Comparison of ENCODE assay signal across 11 mouse cellular contexts in genomic region chr7:105426051-105426450, GRCm38 (mm10). TPM values are rescaled to one million over a fixed set of nuclear protein-coding genes. Genes with fewer than 3 reads are reported as not detected.
DNase-seq lines count a peak whose midpoint lies in the region; ATAC-seq and TF ChIP-seq lines count a peak whose summit lies in the region.
"Had no signal": no experiment of that assay in that cellular context is flagged by ENCODE, and none has a peak within 500 bp of the region (broad histone marks: within the 10 kb centered on the region; RNA-seq: fewer than 3 reads in every experiment).

No protein-coding gene starts in this region.

- peaks cover 8% of the 10 kb centered on the region; the same call in 1 of the 2 replicates for H3K4me1 ChIP-seq in heart, embryonic 16.5 days (ENCODE audit: control insufficient read depth, insufficient read depth, low read length)
- peaks cover 14% of the 10 kb centered on the region for H3K4me1 ChIP-seq in embryonic facial prominence, embryonic 10.5 days
- H3K4me1 ChIP-seq in hindbrain, embryonic 14.5 days (replicated peaks; ENCODE audit: control insufficient read depth, insufficient read depth, low read length): peaks cover 4% of the 10 kb centered on the region; the same call in 1 of the 2 replicates
- peaks cover 7% of the 10 kb centered on the region for H3K4me1 ChIP-seq in midbrain, postnatal 0 days (ENCODE audit: insufficient read depth, low read length)

- peak overlapping the region; percentile 52 for H3K4me3 ChIP-seq in heart, embryonic 16.5 days (ENCODE audit: low read length)
- peak overlapping the region; percentile 61 for H3K4me3 ChIP-seq in embryonic facial prominence, embryonic 10.5 days
- H3K4me3 ChIP-seq in hindbrain, embryonic 14.5 days (replicated peaks; ENCODE audit: low read length): peak overlapping the region; percentile 62
- peak overlapping the region; percentile 63 for H3K4me3 ChIP-seq in midbrain, postnatal 0 days (ENCODE audit: low read depth, low read length)
- H3K4me3 ChIP-seq: gastrocnemius, adult 2 months had no signal

- peak overlapping the region; percentile 60; the same call in 1 of the 2 replicates for H3K9ac ChIP-seq in heart, embryonic 16.5 days (ENCODE audit: low read length)
- H3K9ac ChIP-seq in hindbrain, embryonic 14.5 days: peak overlapping the region; percentile 69
- peak overlapping the region; percentile 73 for H3K9ac ChIP-seq in midbrain, postnatal 0 days (replicated peaks; ENCODE audit: low read length, poor library complexity, severe bottlenecking)

- H3K36me3 ChIP-seq in heart, embryonic 16.5 days (ENCODE audit: control insufficient read depth, insufficient read depth): no peaks in the 10 kb centered on the region
- no peaks in the 10 kb centered on the region for H3K36me3 ChIP-seq in embryonic facial prominence, embryonic 10.5 days (replicated peaks)
- H3K36me3 ChIP-seq in hindbrain, embryonic 14.5 days (replicated peaks; ENCODE audit: control insufficient read depth, insufficient read depth): no peaks in the 10 kb centered on the region
- H3K36me3 ChIP-seq in midbrain, postnatal 0 days (ENCODE audit: insufficient read depth, low read length): no peaks in the 10 kb centered on the region

- H3K9me3 ChIP-seq in heart, embryonic 16.5 days (replicated peaks; ENCODE audit: control insufficient read depth, low read length): no peaks in the 10 kb centered on the region
- no peaks in the 10 kb centered on the region for H3K9me3 ChIP-seq in embryonic facial prominence, embryonic 10.5 days
- H3K9me3 ChIP-seq in hindbrain, embryonic 14.5 days (ENCODE audit: control insufficient read depth, low read length): no peaks in the 10 kb centered on the region
- no peaks in the 10 kb centered on the region for H3K9me3 ChIP-seq in midbrain, postnatal 0 days (ENCODE audit: low read length)

- DNase-seq in heart, adult 18-20 months: no peak
- DNase-seq in embryonic facial prominence, embryonic 10.5 days (ENCODE audit: low spot score): no peak
- DNase-seq in hindbrain, embryonic 14.5 days (ENCODE audit: low spot score): no peak
- DNase-seq in midbrain, postnatal 0 days (ENCODE audit: low spot score): no peak
- DNase-seq in adrenal gland, postnatal 14 days: no peak
- no peak for DNase-seq in right cerebral cortex, postnatal 36 days (ENCODE audit: low spot score in 2 of 2)
- DNase-seq in adrenal gland, adult 18-20 months (ENCODE audit: low spot score in 2 of 2): no peak
- DNase-seq: gastrocnemius, adult 2 months; lung, adult 2 months had no signal

- no peak for TF ChIP-seq CTCF in midbrain, postnatal 0 days (IDR thresholded peaks at IDR 0.05)

- H3K27ac ChIP-seq in heart, embryonic 16.5 days (ENCODE audit: low read length): no peak overlapping the region
- no peak overlapping the region; the same call in 1 of the 2 replicates for H3K27ac ChIP-seq in embryonic facial prominence, embryonic 10.5 days (replicated peaks)
- H3K27ac ChIP-seq in hindbrain, embryonic 14.5 days: no peak overlapping the region
- H3K27ac ChIP-seq in midbrain, postnatal 0 days (ENCODE audit: low read depth, low read length): no peak overlapping the region; the same call in 1 of the 2 replicates
- H3K27ac ChIP-seq: gastrocnemius, adult 2 months had no signal

- WGBS in heart, embryonic 16.5 days: under 1% methylated on average over 11 of the region's 11 CpGs
- 2% methylated on average over 11 of the region's 11 CpGs for WGBS in embryonic facial prominence, embryonic 10.5 days
- 0% methylated on average over 11 of the region's 11 CpGs for WGBS in hindbrain, embryonic 14.5 days
- WGBS in midbrain, postnatal 0 days: 2% methylated on average over 9 of the region's 11 CpGs

- peak overlapping the region; percentile 81 for H3K4me2 ChIP-seq in heart, embryonic 16.5 days (ENCODE audit: low read depth, low read length)
- H3K4me2 ChIP-seq in hindbrain, embryonic 14.5 days (replicated peaks): peak overlapping the region; percentile 90
- H3K4me2 ChIP-seq in midbrain, postnatal 0 days (ENCODE audit: low read depth, low read length, poor library complexity, severe bottlenecking): peak overlapping the region; percentile 84

- H3K27me3 ChIP-seq in heart, embryonic 16.5 days (ENCODE audit: control insufficient read depth, insufficient read depth, low read length): peaks cover 48% of the 10 kb centered on the region
- peaks cover 58% of the 10 kb centered on the region for H3K27me3 ChIP-seq in embryonic facial prominence, embryonic 10.5 days (replicated peaks; ENCODE audit: low read depth, poor library complexity, severe bottlenecking)
- peaks cover 19% of the 10 kb centered on the region for H3K27me3 ChIP-seq in hindbrain, embryonic 14.5 days (ENCODE audit: control insufficient read depth, insufficient read depth, low read length)
- 0 out of 2 replicates have a peak, but pooled peaks cover 3% of the 10 kb centered on the region for H3K27me3 ChIP-seq in midbrain, postnatal 0 days (ENCODE audit: insufficient read depth, low read length)

- no peak for ATAC-seq in heart, embryonic 16.5 days (replicated peaks; ENCODE audit: extremely low read depth, insufficient read depth, low FRiP score)
- ATAC-seq in hindbrain, embryonic 14.5 days (ENCODE audit: low FRiP score): peak; percentile 54
- ATAC-seq in midbrain, postnatal 0 days (ENCODE audit: low FRiP score): peak; percentile 36; the same call in 1 of the 2 replicates

RNA-seq across cellular contexts. Expression of gene Cckbr, which starts 0.5 kb away (rescaled TPM):
- polyA plus RNA-seq in heart, embryonic 16.5 days (2015; fragmentation: Nextera tagmentation; extraction: Ambion mirVana): not detected in 2 replicates
- total RNA-seq in heart, adult 18-20 months (2021): not detected
- polyA plus RNA-seq in embryonic facial prominence, embryonic 10.5 days (2016; fragmentation: Nextera tagmentation; extraction: Ambion mirVana): 0.47 and 0.87 TPM in 2 replicates
- polyA plus RNA-seq in hindbrain, embryonic 14.5 days (2014; fragmentation: Nextera tagmentation; extraction: Ambion mirVana): 3.8 and 4.0 TPM in 2 replicates
- 9.9 and 12.0 TPM in 2 replicates for total RNA-seq in midbrain, postnatal 0 days (2014; rRNA removed)
- polyA plus RNA-seq in midbrain, postnatal 0 days (2015; fragmentation: Nextera tagmentation; extraction: Ambion mirVana): 6.3 and 7.7 TPM in 2 replicates
- total RNA-seq in adrenal gland, postnatal 14 days (2021): not detected in 2 replicates
- not detected for total RNA-seq in adrenal gland, adult 18-20 months (2021)
- total RNA-seq: CH12.LX; gastrocnemius, adult 2 months had no signal
- polyA plus RNA-seq: lung, adult 2 months had no signal

RNA-seq across cellular contexts. Expression of gene Cnga4, which starts 21.7 kb away (rescaled TPM):
- 0.05 TPM in 1 of 2 replicates, not detected in the other for polyA plus RNA-seq in heart, embryonic 16.5 days (2015; fragmentation: Nextera tagmentation; extraction: Ambion mirVana)
- not detected for total RNA-seq in heart, adult 18-20 months (2021)
- 0.12 TPM in 1 of 2 replicates, not detected in the other for polyA plus RNA-seq in embryonic facial prominence, embryonic 10.5 days (2016; fragmentation: Nextera tagmentation; extraction: Ambion mirVana)
- polyA plus RNA-seq in hindbrain, embryonic 14.5 days (2014; fragmentation: Nextera tagmentation; extraction: Ambion mirVana): not detected in 2 replicates
- 0.49 TPM in 1 of 2 replicates, not detected in the other for total RNA-seq in midbrain, postnatal 0 days (2014; rRNA removed)
- 0.21 and 0.26 TPM in 2 replicates for polyA plus RNA-seq in midbrain, postnatal 0 days (2015; fragmentation: Nextera tagmentation; extraction: Ambion mirVana)
- not detected in 2 replicates for total RNA-seq in adrenal gland, postnatal 14 days (2021)
- total RNA-seq in adrenal gland, adult 18-20 months (2021): not detected
- total RNA-seq: CH12.LX; gastrocnemius, adult 2 months had no signal

RNA-seq across cellular contexts. Expression of gene Fam160a2, which starts 26.2 kb away (rescaled TPM):
- polyA plus RNA-seq in heart, embryonic 16.5 days (2015; fragmentation: Nextera tagmentation; extraction: Ambion mirVana): 32.5 and 34.5 TPM in 2 replicates
- 10 to 100 TPM; 15.5 to 16.1 TPM for total RNA-seq in heart, adult 18-20 months (2021)
- 44.0 and 44.8 TPM in 2 replicates for polyA plus RNA-seq in embryonic facial prominence, embryonic 10.5 days (2016; fragmentation: Nextera tagmentation; extraction: Ambion mirVana)
- 39.0 and 42.2 TPM in 2 replicates for polyA plus RNA-seq in hindbrain, embryonic 14.5 days (2014; fragmentation: Nextera tagmentation; extraction: Ambion mirVana)
- total RNA-seq in midbrain, postnatal 0 days (2014; rRNA removed): 33.4 and 35.8 TPM in 2 replicates
- 37.3 and 37.6 TPM in 2 replicates for polyA plus RNA-seq in midbrain, postnatal 0 days (2015; fragmentation: Nextera tagmentation; extraction: Ambion mirVana)
- total RNA-seq in adrenal gland, postnatal 14 days (2021): 23.5 and 26.0 TPM in 2 replicates
- total RNA-seq in adrenal gland, adult 18-20 months (2021): 10 to 100 TPM; 25.6 to 26.9 TPM

RNA-seq across cellular contexts. Expression of gene Gm5901, which starts 51.2 kb away (rescaled TPM):
- not detected in 2 replicates for polyA plus RNA-seq in heart, embryonic 16.5 days (2015; fragmentation: Nextera tagmentation; extraction: Ambion mirVana)
- not detected for total RNA-seq in heart, adult 18-20 months (2021)
- not detected in 2 replicates for polyA plus RNA-seq in embryonic facial prominence, embryonic 10.5 days (2016; fragmentation: Nextera tagmentation; extraction: Ambion mirVana)
- polyA plus RNA-seq in hindbrain, embryonic 14.5 days (2014; fragmentation: Nextera tagmentation; extraction: Ambion mirVana): not detected in 2 replicates
- not detected in 2 replicates for total RNA-seq in midbrain, postnatal 0 days (2014; rRNA removed)
- polyA plus RNA-seq in midbrain, postnatal 0 days (2015; fragmentation: Nextera tagmentation; extraction: Ambion mirVana): 0.48 and 0.57 TPM in 2 replicates
- not detected in 2 replicates for total RNA-seq in adrenal gland, postnatal 14 days (2021)
- not detected for total RNA-seq in adrenal gland, adult 18-20 months (2021)
- total RNA-seq: gastrocnemius, adult 2 months had no signal
- polyA plus RNA-seq: lung, adult 2 months had no signal

RNA-seq across cellular contexts. Expression of gene Cavin3, which starts 56.0 kb away (rescaled TPM):
- polyA plus RNA-seq in heart, embryonic 16.5 days (2015; fragmentation: Nextera tagmentation; extraction: Ambion mirVana): 97.4 and 97.5 TPM in 2 replicates
- total RNA-seq in heart, adult 18-20 months (2021): 10 to 100 TPM; 20.0 to 20.7 TPM
- 17.3 and 17.7 TPM in 2 replicates for polyA plus RNA-seq in embryonic facial prominence, embryonic 10.5 days (2016; fragmentation: Nextera tagmentation; extraction: Ambion mirVana)
- polyA plus RNA-seq in hindbrain, embryonic 14.5 days (2014; fragmentation: Nextera tagmentation; extraction: Ambion mirVana): 32.6 and 36.0 TPM in 2 replicates
- total RNA-seq in midbrain, postnatal 0 days (2014; rRNA removed): 24.8 and 33.5 TPM in 2 replicates
- 34.6 and 40.4 TPM in 2 replicates for polyA plus RNA-seq in midbrain, postnatal 0 days (2015; fragmentation: Nextera tagmentation; extraction: Ambion mirVana)
- total RNA-seq in adrenal gland, postnatal 14 days (2021): 62.7 and 66.2 TPM in 2 replicates
- total RNA-seq in adrenal gland, adult 18-20 months (2021): 10 to 100 TPM; 53.5 to 63.7 TPM
- total RNA-seq: CH12.LX had no signal
